Mouse (Mus musculus): Measurements from ENCODE around the gene Olfr303.
"Not testable (repeated sequence)": the region's sequence is repeated elsewhere in the genome, so short reads cannot be mapped to it uniquely, and the experiment has no call there.

Gene Olfr303

DNA sequence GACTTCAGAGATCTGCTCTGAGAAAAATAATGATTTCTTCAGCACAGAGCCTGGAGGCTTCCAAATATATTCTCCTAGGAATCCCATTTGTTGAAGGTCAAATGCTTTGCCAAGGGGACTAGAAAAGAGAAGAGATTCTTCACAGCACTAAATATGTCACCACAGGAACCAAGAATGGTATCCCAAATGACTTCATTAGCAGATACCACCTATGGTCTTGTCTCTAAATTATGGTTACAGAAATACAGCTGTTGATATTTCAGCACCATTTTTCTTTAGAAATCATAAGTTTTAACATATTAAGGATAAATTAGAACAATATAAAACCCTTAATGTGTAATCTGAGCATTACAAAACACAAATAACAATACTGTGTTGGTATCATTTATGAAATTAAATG lies at the start of gene Olfr303:
TSS of gene Olfr303 (minus strand) at position 101 of the 400 bp plus-strand sequence.
- DNase-seq: no peak

DNA sequence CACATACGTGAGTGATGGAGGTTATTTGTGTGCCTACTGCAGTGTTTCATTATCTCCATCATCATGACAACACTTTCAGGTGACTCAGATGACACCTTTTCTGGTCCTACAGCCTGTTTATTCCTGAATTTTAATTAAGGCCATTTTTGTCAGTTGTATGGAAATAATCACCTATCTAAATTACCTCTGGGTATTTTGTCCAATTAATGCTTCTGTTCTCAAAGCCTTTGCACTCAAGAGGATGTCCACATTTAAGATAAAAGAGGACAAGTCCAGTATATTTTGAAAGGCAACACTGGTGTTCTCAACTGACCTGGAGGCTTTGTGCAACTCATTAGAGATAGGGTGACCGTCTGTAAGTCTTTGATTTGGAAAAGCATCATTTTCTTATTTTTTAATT lies 6.0 kb upstream of the Olfr303 start, which contains the start of gene Olfr301:
TSS of gene Olfr301 (plus strand) at position 301 of the 400 bp plus-strand sequence.
- DNase-seq: no peak

GRCm38 (mm10) chr7:86386558-86386957 lies 11.0 kb downstream of the Olfr303 start, which contains the start of gene Olfr304:
Olfr304 (minus strand) TSS chr7:86386658.
- no peak for DNase-seq

DNA sequence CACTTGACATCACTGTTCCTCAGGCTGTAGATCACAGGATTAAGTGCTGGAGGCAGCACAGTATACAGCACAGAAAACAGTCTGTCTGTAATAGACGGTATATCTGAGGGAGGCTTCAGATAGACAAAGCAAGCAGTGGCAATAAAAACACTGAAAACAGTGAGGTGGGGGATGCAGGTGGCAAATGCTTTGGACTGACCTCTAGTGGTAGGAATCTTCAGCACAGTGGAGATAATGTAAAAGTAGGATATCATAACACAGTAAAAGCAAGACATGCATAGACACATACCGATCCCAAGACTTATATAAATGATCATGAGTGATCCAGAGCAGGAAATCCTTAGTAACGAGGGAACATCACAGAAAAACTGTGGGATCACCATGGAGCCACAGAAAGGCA lies 11.8 kb downstream of the Olfr303 start:
- no peak for DNase-seq

- DNase-seq: no peak
Observed at GRCm38 (mm10) chr7:86366828-86367227, 30.8 kb downstream of the Olfr303 start, which contains the start of gene Olfr305. Olfr305 (minus strand) TSS chr7:86366928.

GRCm38 (mm10) chr7:86346296-86346695 lies 51.3 kb downstream of the Olfr303 start:
- DNase-seq: not testable (repeated sequence)

- DNase-seq: no peak
Observed at GRCm38 (mm10) chr7:86344253-86344652, 53.3 kb downstream of the Olfr303 start.

DNA sequence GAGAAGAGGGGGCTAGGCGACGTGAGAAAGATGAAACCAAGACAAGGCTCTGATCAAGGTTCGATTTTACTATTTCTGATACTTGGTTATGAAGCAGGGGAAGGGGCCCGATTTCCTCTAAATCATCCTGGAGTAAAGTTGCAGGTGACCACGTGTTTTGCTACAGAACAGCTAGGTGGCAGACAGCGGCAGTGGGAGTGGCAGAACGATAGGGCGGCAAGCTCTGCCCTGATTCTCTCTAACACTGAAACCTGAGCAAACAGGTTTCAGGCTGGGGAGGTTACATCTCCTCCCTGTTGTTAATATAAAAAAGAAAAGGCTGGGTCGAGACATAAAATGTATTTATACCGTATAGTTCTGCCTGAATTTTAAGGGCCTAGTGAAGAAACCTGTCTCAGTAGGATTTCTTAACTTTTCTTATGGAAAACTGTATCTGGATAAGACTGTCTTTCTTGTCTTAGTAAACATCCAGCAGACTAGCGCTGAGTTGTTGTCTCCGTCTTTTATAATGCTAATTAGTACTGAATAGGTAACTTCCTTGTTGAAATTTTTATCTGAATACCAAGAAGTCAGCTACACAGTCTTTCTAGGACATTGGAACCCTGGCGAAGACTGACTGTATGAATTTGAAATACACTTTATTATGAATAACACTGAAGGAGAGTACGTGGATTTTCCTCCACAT lies 54.6 kb downstream of the Olfr303 start:
- no peak for DNase-seq

Data from cerebellum, postnatal 10 days (tissue).